Mouse (Mus musculus) lung, embryonic 16.5 days (tissue): Measurements from ENCODE around the gene Ggnbp2. TPM values are rescaled to one million over a fixed set of nuclear protein-coding genes. Genes with fewer than 3 reads are reported as not detected.
A peak's percentile ranks its signal among the peaks of the same experiment; 100 is the strongest.

Experiments
- ATAC-seq: fragments of 200-750 bp; cut with Nextera tagmentation; 2 replicates; pipeline ENCODE4 v1.8.0; 2017; ENCODE audit warnings: low read depth, mild to moderate bottlenecking, moderate library complexity
- H3K27ac ChIP-seq: fragments of 300-500 bp; sonication (generic); 2 replicates; pipeline ENCODE4 v1.5.1; 2014; ENCODE audit warnings: mild to moderate bottlenecking, control low read depth, low read length
- H3K27me3 ChIP-seq: fragments of 300-500 bp; sonication (generic); 2 replicates; pipeline ENCODE4 v1.6.1; 2014; ENCODE audit warnings: low read depth, low read length, mixed read lengths; ENCODE audit not compliant: control insufficient read depth, insufficient read depth
- H3K36me3 ChIP-seq: fragments of 300-500 bp; sonication (generic); 2 replicates; pipeline ENCODE4 v1.6.1; 2014; ENCODE audit warnings: low read length; ENCODE audit not compliant: control insufficient read depth, insufficient read depth
- H3K4me1 ChIP-seq: fragments of 300-500 bp; sonication (generic); replicated peaks from 2 replicates; pipeline ENCODE4 v1.6.1; 2014; ENCODE audit warnings: low read length, mixed read lengths; ENCODE audit not compliant: control insufficient read depth, insufficient read depth
- H3K4me2 ChIP-seq: fragments of 300-500 bp; sonication (generic); 2 replicates; pipeline ENCODE4 v1.6.1; 2014; ENCODE audit warnings: low read depth, low read length, control low read depth
- H3K4me3 ChIP-seq: fragments of 300-500 bp; sonication (generic); 2 replicates; pipeline ENCODE4 v1.5.1; 2014; ENCODE audit warnings: mild to moderate bottlenecking, low read length, control low read depth
- H3K9ac ChIP-seq: fragments of 300-500 bp; sonication (generic); 2 replicates; pipeline ENCODE4 v1.6.1; 2014; ENCODE audit warnings: low read length, control low read depth
- H3K9me3 ChIP-seq: fragments of 300-500 bp; sonication (generic); 2 replicates; pipeline ENCODE4 v1.6.1; 2016; ENCODE audit warnings: low read length; ENCODE audit not compliant: control insufficient read depth
- WGBS: fragments of 180-500 bp; shearing (Covaris S2); extraction: QIAGEN DNeasy Blood & Tissue Kit; methylation state at CpG from one replicate; pipeline ENCODE4 v1.1.7; 2014; 5-methylcytosine and 5-hydroxymethylcytosine counted together
- polyA plus RNA-seq: library from polyadenylated mRNA; unstranded; fragments of >200 nt; fragmentation: Nextera tagmentation; extraction: Ambion mirVana; gene quantifications from 2 replicates; pipeline ENCODE4 v1.2.1, GENCODE M21; 2015

Ggnbp2 gene
- polyA plus RNA-seq: 55.3 and 60.6 TPM in 2 replicates

DNA sequence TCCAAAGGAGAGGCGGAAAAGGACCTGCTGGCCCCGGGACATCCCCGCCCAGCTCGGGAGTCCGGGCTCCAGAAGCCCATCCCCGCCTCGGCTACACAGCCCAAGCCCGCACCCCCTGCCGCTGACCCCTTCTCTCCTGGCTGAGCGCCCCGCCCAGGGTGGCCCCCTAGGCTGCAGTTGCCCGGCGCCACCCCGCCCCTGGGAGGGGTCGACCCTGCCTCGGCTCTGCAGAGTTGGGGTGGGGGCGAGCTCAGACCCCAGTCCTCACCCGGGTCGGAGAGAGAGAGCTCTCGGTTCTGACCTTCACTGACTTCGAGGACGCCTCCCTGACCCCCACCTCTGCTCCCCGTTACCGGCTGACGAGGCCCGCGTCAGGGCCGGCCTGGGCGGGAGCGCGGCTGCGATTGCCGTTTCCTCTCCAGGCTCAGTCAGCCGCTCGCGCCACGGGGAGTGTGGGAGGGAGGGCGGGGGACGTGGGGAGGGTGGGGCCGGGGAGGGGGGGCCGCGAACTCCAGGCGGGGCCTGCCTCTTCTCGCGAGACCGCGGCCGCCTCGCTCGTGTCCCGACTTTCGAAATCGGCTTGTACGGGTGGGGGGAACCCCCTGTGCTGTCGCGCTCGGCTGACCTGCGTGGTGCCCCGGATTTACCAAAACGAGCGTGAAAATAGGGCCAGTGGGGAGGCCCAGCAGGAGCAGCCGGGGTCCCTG is at the start of gene Ggnbp2:
Gene Ggnbp2 (minus strand): TSS at position 481 of the 707 bp plus-strand sequence.
- under 1% methylated on average over 50 of the region's 62 CpGs for WGBS
- Histone ChIP-seq H3K4me3 (peak within 1 kb of the TSS; percentile 96), H3K9me3 (no peaks in the 10 kb centered on the region), H3K9ac (peak within 1 kb of the TSS; percentile 97), H3K36me3 (no peaks in the 10 kb centered on the region; the same call in 1 of the 2 replicates), H3K27ac (peak within 1 kb of the TSS; percentile 99), H3K4me2 (peak within 1 kb of the TSS; percentile 76), H3K4me1 (peaks cover 6% of the 10 kb centered on the region), H3K27me3 (no peaks in the 10 kb centered on the region)
- ATAC-seq: peak; percentile 92

DNA sequence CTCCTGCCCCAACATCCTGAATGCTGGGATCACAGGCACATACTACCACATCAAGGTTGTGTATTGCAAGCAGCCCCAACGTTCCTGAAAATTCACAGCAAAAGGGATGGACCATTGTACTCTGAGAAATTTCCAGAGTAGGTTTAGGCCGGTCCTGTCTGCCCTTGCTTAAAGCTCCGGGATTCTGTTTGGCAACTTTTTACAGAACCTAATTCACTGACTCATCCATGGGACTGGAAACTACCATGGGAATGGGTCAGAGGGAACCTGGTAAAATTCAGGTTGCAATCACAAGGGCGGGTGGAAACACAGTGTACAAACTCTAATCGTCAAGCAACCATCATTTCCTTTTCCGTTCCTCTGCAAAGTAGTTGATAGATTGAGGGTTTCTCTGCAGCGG is 49.3 kb upstream of the Ggnbp2 start:
- Histone ChIP-seq H3K9ac (no peak overlapping the region), H3K27ac (no peak overlapping the region), H3K27me3 (no peaks in the 10 kb centered on the region), H3K4me2 (no peak overlapping the region), H3K9me3 (no peaks in the 10 kb centered on the region), H3K4me3 (no peak overlapping the region), H3K36me3 (no peaks in the 10 kb centered on the region), H3K4me1 (no peaks in the 10 kb centered on the region; the same call in 1 of the 2 replicates)
- ATAC-seq: no peak
- WGBS: 54% methylated on average over 7 of the region's 7 CpGs

DNA sequence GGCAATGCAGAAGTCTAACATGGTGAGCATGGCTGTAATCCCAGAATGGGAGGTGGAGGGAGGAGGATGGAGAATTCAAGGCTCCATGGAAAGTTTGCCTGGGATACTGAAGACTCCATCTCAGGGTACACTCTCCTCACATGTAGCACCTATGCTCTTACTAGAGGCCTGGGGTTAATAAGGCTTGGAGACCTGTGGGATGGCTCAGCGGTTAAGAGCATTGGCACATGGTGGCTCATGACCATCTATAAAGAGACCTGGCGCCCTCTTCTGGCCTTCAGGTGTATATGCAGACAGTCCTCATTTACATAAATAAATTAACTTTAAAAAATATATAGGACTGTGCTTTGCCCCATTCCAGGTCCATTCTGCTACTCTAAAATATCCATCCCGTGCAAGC is 48.7 kb upstream of the Ggnbp2 start:
- no peaks in the 10 kb centered on the region for H3K27me3 ChIP-seq
- no peak overlapping the region for H3K9ac ChIP-seq
- H3K4me2 ChIP-seq: no peak overlapping the region
- ATAC-seq: no peak
- no peaks in the 10 kb centered on the region for H3K36me3 ChIP-seq
- WGBS: 38% methylated on average over 3 of the region's 3 CpGs
- no peaks in the 10 kb centered on the region for H3K9me3 ChIP-seq
- H3K4me3 ChIP-seq: no peak overlapping the region
- no peaks in the 10 kb centered on the region; the same call in 1 of the 2 replicates for H3K4me1 ChIP-seq
- no peak overlapping the region for H3K27ac ChIP-seq

DNA sequence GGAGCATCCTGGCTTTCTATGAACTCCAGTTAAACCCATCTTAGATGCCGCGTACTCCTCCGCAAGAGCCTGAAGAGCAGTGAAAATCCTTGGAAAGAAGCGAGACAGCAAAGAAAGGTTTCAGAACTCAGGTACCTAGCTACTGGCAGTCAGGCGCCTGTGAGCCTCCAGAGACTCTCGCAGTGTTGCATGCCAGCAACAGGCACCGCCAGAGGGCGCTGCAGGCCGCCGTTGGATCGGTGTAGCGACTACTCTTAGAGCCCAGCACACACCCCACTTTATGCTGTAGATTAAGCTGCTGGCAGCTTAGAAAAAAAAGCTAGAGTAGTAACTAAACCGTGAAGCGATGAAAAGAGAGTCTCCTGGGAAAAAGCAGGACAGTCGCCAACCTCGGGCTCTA is 47.8 kb upstream of the Ggnbp2 start:
- peak; percentile 83 for ATAC-seq
- H3K4me2 ChIP-seq: peak overlapping the region; percentile 13; the same call in 1 of the 2 replicates
- no peaks in the 10 kb centered on the region; the same call in 1 of the 2 replicates for H3K4me1 ChIP-seq
- WGBS: 4% methylated on average over 16 of the region's 16 CpGs
- H3K4me3 ChIP-seq: no peak overlapping the region
- H3K9ac ChIP-seq: no peak overlapping the region
- no peak overlapping the region for H3K27ac ChIP-seq
- no peaks in the 10 kb centered on the region for H3K36me3 ChIP-seq
- no peaks in the 10 kb centered on the region for H3K27me3 ChIP-seq
- no peaks in the 10 kb centered on the region for H3K9me3 ChIP-seq

DNA sequence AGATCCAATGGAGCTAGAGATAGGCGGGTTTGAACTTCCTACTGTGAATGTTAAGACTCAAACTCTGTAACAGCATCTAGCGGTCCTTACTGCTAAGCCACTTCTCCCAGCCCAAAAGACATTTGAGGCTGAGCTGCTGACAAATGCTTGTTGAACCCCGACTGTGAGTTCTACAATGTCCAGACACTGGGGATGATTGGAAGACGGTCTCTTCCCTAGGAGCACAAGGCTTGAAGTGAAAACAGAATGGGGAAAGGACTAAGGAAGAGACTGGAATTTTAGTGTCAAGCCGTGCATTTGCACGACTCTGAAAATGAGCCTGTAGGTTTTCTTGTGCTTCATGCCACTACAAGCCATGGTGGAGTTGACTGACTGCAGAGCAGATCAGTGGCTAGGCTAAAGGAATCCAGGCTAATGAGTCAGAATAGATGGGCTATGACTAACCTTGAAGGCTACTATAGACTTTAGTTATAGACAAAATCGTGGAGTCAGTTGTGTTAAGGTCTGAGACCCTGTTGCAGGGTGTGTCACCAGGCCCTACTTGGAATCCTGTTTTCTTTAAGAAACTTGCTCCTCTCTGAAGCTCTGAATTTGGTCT is 46.2 kb upstream of the Ggnbp2 start:
- Histone ChIP-seq H3K27me3 (no peaks in the 10 kb centered on the region), H3K9ac (peak overlapping the region; percentile 87), H3K4me2 (peak overlapping the region; percentile 75), H3K9me3 (no peaks in the 10 kb centered on the region), H3K27ac (no peak overlapping the region), H3K4me3 (peak overlapping the region; percentile 89), H3K4me1 (no peaks in the 10 kb centered on the region; the same call in 1 of the 2 replicates), H3K36me3 (peaks cover 3% of the 10 kb centered on the region)
- ATAC-seq: no peak
- 59% methylated on average over 7 of the region's 7 CpGs for WGBS

DNA sequence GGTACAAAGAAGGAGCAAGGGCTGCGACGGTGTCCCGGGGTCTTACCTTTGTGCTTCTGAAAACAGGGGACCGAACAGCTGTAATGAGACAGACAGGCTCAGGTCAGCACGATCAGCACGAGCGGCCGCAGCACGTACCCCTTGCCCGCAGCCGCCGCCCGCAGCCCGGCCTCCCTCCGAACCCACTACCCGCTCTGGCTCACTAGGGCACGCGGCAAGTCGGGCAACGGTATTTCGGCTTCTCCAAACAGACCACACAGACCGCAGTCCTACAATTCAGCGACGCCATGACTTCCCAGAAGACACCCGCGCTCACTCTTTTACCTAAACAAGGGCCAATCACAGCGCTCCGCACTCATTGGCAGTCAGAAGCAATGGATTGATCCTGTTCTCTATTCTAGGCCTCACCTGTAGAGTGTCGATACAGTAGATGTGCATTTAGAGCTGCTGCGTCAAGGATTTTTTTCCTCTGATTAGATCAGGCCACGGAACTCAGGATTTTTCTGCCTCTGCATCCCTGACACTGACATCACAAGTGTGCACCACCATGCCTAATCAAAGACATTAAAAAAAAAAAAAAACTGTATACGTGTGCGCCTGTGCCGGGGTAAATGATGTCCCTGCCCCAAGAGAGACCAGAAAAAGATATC is 45.6 kb upstream of the Ggnbp2 start, which contains the start of gene Znhit3:
Gene Znhit3 (minus strand): TSS at position 314 of the 650 bp plus-strand sequence.
- H3K4me3 ChIP-seq: peak within 1 kb of the TSS; percentile 89
- H3K4me1 ChIP-seq: no peaks in the 10 kb centered on the region; the same call in 1 of the 2 replicates
- WGBS: 4% methylated on average over 34 of the region's 34 CpGs
- peak within 1 kb of the TSS; percentile 75 for H3K4me2 ChIP-seq
- peak; percentile 89 for ATAC-seq
- H3K9ac ChIP-seq: peak within 1 kb of the TSS; percentile 87
- no peaks in the 10 kb centered on the region for H3K9me3 ChIP-seq
- H3K27me3 ChIP-seq: no peaks in the 10 kb centered on the region
- no peak within 1 kb of the TSS; the same call in 1 of the 2 replicates for H3K27ac ChIP-seq
- H3K36me3 ChIP-seq: peaks cover 9% of the 10 kb centered on the region

DNA sequence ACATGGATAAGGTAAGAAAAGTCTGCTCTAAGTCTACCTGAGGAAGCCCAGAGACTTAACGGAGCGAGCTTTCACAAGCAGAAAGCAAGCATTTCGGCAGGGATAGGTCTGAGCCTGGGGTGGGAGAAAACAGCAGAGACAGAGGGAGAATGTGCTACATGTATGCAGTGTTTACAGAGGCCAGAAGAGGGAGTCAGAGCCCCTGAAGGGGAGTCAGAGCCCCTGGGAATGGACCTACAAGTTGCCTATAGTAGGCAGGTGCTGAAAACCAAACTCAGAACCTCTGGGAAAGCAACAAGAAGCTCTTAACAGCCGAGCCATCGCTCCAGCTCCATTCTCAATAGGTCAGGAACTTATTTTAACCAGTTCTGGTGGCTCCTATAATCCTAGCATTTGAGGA is 44.1 kb upstream of the Ggnbp2 start:
- WGBS: 89% methylated on average over 5 of the region's 5 CpGs
- H3K27ac ChIP-seq: no peak overlapping the region

DNA sequence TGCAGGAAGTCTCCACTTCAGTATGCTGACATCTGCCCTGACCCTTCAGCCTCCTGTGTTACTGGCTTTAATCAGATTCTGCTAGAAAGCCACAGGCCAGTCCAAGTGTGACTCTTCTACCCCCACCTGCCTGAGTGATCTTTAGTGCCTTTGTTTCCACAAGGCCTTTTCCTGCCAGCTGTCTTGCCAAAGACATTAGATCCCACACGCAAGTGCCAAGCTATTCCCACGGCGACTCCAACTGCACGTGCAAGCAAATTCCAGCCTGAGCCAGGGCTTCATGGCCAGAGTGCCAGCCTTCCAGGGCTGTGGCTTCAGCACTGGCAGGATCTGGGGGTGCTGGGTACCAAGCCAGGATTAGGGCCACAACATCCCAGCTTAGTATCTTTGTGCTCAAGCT is 39.8 kb upstream of the Ggnbp2 start:
- Histone ChIP-seq H3K4me1 (no peaks in the 10 kb centered on the region; the same call in 1 of the 2 replicates), H3K36me3 (peaks cover 28% of the 10 kb centered on the region), H3K9me3 (no peaks in the 10 kb centered on the region), H3K27ac (no peak overlapping the region), H3K27me3 (no peaks in the 10 kb centered on the region), H3K4me2 (no peak overlapping the region), H3K4me3 (no peak overlapping the region), H3K9ac (no peak overlapping the region)
- 85% methylated on average over 4 of the region's 4 CpGs for WGBS
- ATAC-seq: no peak

More for the DNA sequence above, 44.1 kb upstream of the Ggnbp2 start:
- Histone ChIP-seq H3K4me3 (no peak overlapping the region), H3K4me2 (no peak overlapping the region), H3K27me3 (no peaks in the 10 kb centered on the region), H3K4me1 (no peaks in the 10 kb centered on the region; the same call in 1 of the 2 replicates), H3K36me3 (peaks cover 14% of the 10 kb centered on the region), H3K9ac (no peak overlapping the region), H3K9me3 (no peaks in the 10 kb centered on the region)
- ATAC-seq: no peak

DNA sequence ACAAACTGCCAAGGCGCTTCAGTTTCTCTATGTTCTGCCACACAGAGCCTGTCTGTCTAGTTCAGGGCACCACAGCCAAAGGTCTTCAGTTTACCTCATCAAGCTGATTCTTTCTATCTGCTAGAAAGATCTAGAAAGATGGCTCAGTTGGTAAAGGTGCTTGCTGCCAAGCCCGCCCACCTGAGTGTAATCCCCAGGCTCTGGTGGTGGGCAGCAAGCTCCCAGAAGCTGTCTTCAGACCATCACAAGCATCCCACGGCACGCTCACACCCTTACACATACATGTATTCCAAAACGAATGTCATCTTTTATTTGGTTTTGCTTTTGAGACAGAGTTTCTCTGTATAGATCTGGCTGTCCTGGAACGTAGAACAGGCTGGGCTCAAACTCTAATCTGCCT is 37.9 kb upstream of the Ggnbp2 start:
- Histone ChIP-seq H3K27me3 (no peaks in the 10 kb centered on the region), H3K36me3 (peaks cover 37% of the 10 kb centered on the region), H3K4me3 (no peak overlapping the region), H3K9me3 (no peaks in the 10 kb centered on the region), H3K4me1 (no peaks in the 10 kb centered on the region), H3K27ac (no peak overlapping the region), H3K4me2 (no peak overlapping the region), H3K9ac (no peak overlapping the region)
- 88% methylated on average over 6 of the region's 6 CpGs for WGBS
- no peak for ATAC-seq
